Mouse (Mus musculus): ENCODE measurements at regions not wholly inside any gene's neighbourhood (a gene's known extent, or its start where the extent isn't known, plus 50 kb on each side); places are given as distances from the start of the nearest gene placed in this dataset.

DNA sequence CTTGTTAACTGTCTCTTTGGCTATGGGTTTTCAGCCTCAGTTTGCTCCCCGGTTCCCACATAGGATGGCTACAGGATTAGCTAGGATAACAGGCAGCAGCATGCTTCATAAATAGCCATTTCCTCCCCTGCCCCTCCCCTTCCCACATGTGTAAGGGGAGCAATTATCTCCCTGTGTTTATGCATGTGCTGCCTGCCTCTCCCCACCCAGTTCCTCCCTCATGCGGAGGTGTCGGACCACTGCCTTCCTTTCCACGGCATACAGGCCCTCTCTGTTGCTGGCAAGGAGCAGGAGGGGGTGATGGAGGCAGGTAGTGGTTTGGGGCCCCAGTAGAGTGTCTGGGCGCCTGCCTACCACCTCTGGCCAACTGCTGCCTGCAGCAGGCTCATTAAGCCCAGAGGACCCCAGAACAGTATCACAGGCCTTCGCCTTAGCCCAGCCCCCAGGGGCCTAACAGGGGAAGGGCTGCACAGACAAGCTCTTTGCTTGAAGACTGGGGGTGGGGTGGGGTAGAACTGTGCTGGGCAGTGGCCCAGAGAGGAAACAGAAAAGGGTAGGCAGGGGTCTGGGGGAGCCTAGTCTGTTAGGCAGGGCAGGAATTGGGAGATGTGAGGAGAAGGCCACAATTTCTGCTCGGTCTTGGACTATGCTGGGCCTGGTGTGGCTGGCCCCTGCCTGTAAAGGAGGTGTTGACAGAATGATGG is 79.1 kb upstream of the Pja1 start:
- no peak for ATAC-seq (ENCODE audit: insufficient number of reproducible peaks, low FRiP score, low TSS enrichment)

DNA sequence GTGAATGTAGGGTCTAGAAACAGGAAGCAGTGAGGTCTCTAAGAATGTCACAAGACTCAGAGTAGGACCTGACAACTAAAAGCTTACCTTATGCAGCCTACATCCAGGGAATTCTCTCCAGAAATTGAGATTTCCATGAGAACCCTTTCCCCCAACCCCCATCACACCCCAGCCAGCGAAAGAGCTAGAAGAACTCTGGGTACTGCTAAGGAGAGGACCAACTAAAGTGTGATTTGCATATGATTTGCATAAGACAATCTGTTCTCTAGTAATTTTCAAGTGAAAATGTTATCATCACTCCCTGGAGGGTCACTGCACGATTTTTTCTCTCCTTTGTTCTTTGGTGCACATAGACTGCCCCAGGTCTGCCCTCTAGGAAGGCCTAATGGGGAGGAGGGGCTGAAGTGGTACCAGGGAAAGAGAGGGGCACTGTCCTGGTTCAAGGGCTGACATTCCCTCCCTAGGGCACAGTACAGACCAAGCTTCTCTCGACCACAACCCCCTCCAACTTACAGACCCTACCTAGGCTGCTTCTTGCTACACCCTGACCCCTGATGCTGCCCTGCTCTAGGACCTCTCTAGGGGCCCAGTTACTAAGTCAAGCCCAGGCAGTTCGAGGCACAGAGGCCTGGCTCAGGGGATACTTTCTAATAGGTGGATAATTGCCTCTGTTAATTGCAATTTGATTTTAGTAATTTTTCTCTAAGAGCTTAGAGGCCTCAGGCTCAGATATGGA is 77.4 kb upstream of the Pja1 start:
- no peak for ATAC-seq (ENCODE audit: insufficient number of reproducible peaks, low FRiP score, low TSS enrichment)

DNA sequence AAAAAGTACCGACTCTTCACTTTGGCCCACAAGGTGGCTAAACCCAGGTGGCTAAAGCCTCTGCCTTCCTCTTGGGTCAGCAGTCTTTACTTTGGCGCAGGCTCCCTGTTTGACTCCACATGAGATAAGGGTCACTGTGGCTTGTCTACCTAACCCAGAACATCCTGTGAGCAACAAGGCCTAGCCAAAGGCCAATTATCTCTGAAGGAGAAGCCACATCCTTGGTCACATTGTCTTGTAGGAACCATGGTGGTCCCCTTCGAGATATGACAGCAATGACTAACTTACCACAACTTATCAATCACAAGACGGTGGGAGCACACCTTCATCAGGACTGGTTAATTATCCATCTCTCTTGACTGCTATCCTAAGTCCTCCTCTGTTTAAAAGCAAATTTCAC is 73.3 kb upstream of the Pja1 start:
- no peak for ATAC-seq (ENCODE audit: insufficient number of reproducible peaks, low FRiP score, low TSS enrichment)

DNA sequence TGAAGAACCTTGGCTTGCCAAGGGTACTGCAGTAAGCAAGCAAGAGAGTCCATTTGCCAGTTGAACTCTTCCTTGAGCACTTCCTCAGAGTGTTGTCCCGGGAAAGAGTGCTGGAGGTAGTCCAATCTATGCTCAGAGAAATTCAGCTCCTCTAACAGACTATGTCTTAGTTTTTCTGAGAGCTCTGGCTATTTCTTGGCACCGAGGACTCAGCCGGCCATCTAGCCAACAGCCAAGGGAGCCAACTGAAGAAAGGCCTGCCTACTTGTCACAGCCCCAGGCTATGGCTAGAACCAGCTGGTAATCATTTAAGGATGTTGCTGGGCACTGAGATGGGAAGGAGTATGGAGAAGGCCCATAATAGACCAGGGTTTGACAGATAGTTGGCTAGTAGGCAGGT is 70.8 kb upstream of the Pja1 start:
- no peak for ATAC-seq (ENCODE audit: insufficient number of reproducible peaks, low FRiP score, low TSS enrichment)

DNA sequence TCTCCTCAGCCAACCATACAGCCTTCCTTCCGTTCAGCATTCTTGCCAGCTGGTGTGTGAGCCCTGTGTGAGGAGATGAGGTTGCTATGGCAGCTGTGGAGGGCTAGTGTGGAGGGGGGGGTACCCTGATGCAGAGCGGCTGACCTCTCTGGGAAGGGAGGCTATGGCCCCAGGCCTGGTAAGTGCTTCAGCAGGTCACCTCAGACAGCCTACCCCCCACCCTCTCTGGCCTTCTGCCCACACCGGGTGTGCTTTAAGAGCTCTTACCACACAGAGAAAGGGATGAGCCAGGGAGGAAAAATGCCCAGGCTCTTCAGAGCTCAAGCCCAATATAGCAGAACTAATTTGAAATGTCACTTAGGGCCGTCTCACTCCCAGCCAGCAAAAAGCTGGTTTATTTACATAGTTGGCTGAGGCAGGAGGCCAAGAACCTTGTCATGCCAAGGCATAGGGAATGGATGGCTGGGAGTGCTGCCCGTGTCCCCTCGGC is 69.1 kb upstream of the Pja1 start:
- ATAC-seq (ENCODE audit: insufficient number of reproducible peaks, low FRiP score, low TSS enrichment) = no peak

DNA sequence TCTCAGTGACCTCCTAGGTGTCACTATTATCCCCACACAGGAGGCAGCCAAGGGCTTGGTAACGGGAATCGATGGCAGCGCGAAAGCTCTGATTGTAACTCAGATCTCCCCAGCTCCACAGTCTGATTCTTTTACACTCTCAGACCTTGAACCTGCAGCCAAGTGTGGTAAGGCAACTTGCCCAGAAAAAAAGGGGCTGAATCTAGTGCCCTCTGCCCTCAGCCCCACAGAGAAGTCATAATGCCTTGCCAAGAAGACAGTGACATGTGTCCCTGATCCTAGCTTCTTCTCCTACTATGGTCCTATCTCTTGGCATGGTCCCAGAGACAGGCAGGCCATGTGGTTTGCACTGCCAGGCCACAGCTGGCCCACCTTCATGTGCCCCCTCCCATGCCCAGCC is 68.6 kb upstream of the Pja1 start:
- no peak for ATAC-seq (ENCODE audit: insufficient number of reproducible peaks, low FRiP score, low TSS enrichment)

DNA sequence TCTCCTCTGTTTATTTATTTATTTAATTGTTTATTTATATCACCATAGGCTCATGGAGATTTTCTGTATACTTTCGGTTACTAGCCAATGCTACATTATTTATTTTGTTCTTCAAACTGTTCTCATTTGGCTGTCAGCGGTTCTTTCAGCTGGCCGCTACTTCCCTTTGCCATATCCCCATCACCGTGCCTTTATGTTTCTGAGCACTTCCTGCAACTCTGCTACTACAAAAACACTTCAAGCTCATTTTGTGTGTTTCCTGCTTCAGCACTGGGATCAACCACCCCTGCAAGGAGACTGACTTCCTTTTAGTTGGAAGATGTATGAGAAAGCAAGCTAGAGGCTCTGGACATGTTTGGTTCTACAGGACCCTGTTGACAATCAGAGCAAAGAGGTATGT is 66.7 kb upstream of the Pja1 start:
- no peak for ATAC-seq (ENCODE audit: insufficient number of reproducible peaks, low FRiP score, low TSS enrichment)

DNA sequence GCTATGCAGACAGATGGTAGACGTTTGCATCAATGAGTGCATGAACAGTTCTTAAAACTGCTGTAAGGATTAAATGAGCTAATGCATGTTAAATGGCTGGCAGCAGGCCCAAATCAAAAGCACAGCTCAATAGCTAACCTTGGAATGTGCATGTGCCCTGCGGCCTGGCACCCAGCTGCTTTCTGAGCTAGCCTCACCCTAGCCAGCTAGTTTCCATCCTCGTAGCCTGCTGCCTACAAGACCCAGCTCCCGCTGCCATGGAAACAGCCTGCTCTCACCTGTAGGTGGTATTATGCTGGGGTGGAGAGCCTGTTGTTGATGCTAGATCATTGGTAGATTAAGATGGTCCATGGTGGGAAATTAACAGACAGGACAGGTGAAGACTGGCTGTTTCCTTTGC is 63.8 kb upstream of the Pja1 start:
- ATAC-seq (ENCODE audit: insufficient number of reproducible peaks, low FRiP score, low TSS enrichment) = no peak

DNA sequence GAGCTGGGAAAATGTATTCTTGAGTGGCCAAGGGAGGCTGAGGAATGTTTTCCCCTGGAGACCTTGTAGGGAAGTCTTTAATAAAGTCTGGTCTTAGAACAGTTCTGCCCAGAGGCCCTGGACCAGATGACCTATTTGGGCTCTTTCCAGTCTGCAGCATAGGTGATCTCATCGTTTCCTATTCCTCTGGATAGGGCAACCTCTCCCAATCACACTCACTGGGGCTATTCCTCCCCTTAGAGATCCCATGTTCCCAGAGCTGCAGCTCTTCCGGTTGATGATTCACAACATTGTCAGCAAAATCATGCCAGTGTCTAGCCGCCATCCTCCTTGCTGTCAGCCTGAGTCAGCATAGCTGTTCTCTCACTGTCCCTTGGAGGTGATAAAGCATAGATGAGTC is 60.1 kb upstream of the Pja1 start:
- no peak; the same call in 1 of the 2 replicates for ATAC-seq (ENCODE audit: insufficient number of reproducible peaks, low FRiP score, low TSS enrichment)

DNA sequence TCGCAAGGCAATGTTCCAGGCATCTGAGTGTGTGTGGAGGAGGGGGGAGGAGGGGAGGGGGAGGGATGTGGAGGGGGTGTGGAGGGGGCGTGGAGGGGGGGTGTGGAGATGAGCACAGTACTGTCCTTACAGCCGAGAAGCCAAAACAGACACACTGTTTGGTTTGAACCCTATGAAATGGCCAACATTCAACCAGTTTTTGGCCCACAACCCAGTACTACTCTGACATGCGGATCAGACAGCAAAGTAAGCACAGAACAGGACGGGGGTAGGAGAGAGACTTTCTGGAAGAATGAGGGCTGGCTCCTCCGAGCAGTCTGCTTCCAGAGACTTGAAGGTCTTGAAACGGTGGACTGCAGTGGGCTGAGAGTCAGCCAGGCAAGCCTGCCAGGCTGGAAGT is 59.4 kb upstream of the Pja1 start:
- ATAC-seq (ENCODE audit: insufficient number of reproducible peaks, low FRiP score, low TSS enrichment) = no peak

DNA sequence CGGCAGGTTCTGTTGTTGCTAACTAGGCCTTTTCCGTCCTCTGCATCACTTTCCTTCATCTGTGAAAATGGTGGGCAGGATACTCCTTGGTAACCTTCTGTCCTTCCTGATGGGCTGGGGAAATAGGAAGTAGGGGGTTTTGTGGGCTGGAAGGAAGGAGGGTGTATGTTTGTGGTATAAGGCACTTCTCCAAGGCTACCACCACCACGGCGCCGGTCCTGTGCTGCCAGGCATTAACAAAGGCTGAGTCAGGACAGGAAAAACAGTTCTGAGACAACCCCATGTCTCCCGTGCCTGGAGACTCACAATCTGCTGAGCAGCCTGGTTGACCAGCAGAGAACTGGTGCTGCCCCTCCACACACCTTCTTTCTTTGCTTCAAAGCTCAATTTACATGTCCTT is 52.2 kb upstream of the Pja1 start:
- ATAC-seq (ENCODE audit: insufficient number of reproducible peaks, low FRiP score, low TSS enrichment) = no peak

DNA sequence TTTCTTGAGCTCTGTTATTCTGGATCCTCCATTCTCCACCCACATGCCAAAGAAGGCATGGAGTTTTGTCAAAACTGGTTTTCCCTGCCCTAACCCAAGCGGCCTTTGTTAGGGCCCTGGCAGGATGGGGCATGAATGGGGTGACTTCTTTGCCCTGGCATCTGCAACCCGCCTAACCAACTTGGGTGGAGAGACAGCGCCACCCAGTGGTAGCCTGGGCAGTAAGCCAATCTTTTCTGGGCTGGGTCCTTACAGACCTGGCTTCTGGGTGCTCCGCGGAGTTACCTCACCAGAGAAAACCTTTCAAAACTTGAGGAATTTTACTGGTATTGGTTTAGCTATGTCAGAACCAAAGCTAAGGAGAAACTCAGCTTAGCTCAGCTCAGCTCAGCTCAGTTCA is 51.8 kb upstream of the Pja1 start:
- ATAC-seq (ENCODE audit: insufficient number of reproducible peaks, low FRiP score, low TSS enrichment) = no peak

DNA sequence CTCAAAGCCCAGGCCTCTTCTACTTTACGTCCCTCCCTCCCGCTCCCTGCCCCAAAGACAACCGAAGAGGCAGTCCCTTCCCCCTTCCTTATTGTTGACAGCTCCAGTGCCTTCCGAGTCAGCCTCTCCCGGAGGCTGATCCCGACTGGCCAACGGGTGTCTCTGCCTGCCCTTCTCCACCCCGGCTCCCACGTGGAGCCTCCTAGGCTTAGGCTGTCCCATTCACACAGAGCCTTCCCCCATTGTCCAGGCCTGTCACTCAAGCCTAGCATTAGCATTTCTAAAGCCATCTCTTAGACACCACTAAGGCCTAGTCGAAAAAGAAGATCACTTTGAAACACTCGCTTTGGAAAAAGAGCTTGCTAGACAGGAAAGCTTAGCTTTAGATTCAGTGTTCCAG is 51.2 kb upstream of the Pja1 start:
- ATAC-seq (ENCODE audit: insufficient number of reproducible peaks, low FRiP score, low TSS enrichment) = no peak

DNA sequence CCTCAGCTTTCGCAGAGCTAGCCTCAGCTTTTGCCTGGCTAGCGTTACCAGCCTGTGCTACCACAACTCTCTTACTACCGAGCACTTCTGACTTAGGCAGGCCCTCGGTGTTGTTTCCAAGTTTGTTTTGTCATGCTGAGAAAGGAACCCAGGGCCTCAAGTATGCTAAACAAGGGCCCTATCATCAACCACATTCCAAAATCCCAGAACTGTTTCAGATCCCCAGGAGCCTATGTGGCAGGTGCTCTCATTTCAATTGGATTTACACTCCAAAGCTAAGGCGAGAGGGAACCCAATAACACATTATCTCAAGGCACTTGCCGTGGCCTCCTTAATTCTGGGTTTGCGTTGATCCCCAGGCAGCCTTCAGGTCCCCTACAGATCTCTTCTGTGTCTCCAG is 50.8 kb upstream of the Pja1 start:
- ATAC-seq (ENCODE audit: insufficient number of reproducible peaks, low FRiP score, low TSS enrichment) = no peak
